Mouse (Mus musculus): ENCODE results near the gene Pidd1. TPM values are rescaled to one million over a fixed set of nuclear protein-coding genes. Genes with fewer than 3 reads are reported as not detected.

Pidd1 gene
- polyA plus RNA-seq, 1 experiment: 22.1 TPM

DNA sequence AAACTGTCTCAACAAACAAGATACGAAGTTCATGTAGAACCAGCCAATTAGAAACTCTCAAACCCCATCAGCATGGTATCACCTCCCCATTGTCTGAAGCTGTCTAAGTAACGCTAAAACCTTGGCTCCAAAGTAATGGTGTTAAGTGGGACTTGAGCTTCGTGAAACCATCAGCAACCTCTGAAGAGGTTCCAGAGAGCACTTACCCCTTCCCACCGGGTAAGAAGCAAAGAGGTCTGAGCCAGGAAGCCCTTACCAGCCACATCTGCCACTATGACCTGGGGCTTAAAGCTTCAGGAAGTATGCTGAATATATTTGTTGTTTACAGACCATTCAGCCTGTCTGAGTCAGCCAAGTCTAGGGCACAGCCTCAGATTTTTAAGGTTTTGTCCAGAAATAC lies 38.4 kb downstream of the Pidd1 start:
- Histone ChIP-seq H3K27me3 (ENCODE audit: control insufficient read depth, insufficient read depth, low read length, poor library complexity, severe bottlenecking) (no peaks in the 10 kb centered on the region), H3K27ac (ENCODE audit: insufficient read depth, low read length) (no peak overlapping the region), H3K36me3 (ENCODE audit: control insufficient read depth, insufficient read depth, low read length, poor library complexity, severe bottlenecking) (peaks cover 13% of the 10 kb centered on the region; the same call in 1 of the 2 replicates), H3K9me3 (replicated peaks; ENCODE audit: control insufficient read depth, insufficient read depth, low read length, poor library complexity, severe bottlenecking) (no peaks in the 10 kb centered on the region), H3K9ac (ENCODE audit: low read depth, poor library complexity, severe bottlenecking) (no peak overlapping the region), H3K4me1 (ENCODE audit: control insufficient read depth, insufficient read depth, low read length) (no peaks in the 10 kb centered on the region), H3K4me3 (ENCODE audit: low read depth, low read length) (no peak overlapping the region)
- TF ChIP-seq POLR2A (IDR thresholded peaks at IDR 0.05; ENCODE audit: insufficient read depth, low read length) (no peak), CTCF (IDR thresholded peaks at IDR 0.05; ENCODE audit: low read depth, low read length) (no peak), EP300 (IDR thresholded peaks at IDR 0.05; ENCODE audit: insufficient read depth, low read depth, low read length) (no peak)

- Histone ChIP-seq H3K27ac (ENCODE audit: insufficient read depth, low read length) (no peak overlapping the region), H3K36me3 (ENCODE audit: control insufficient read depth, insufficient read depth, low read length, poor library complexity, severe bottlenecking) (peaks cover 33% of the 10 kb centered on the region), H3K9me3 (replicated peaks; ENCODE audit: control insufficient read depth, insufficient read depth, low read length, poor library complexity, severe bottlenecking) (no peaks in the 10 kb centered on the region), H3K9ac (ENCODE audit: low read depth, poor library complexity, severe bottlenecking) (no peak overlapping the region), H3K4me1 (ENCODE audit: control insufficient read depth, insufficient read depth, low read length) (no peaks in the 10 kb centered on the region), H3K27me3 (ENCODE audit: control insufficient read depth, insufficient read depth, low read length, poor library complexity, severe bottlenecking) (no peaks in the 10 kb centered on the region), H3K4me3 (ENCODE audit: low read depth, low read length) (no peak overlapping the region)
- TF ChIP-seq POLR2A (IDR thresholded peaks at IDR 0.05; ENCODE audit: insufficient read depth, low read length): no peak
- TF ChIP-seq EP300 (IDR thresholded peaks at IDR 0.05; ENCODE audit: insufficient read depth, low read depth, low read length): no peak
- TF ChIP-seq CTCF (IDR thresholded peaks at IDR 0.05; ENCODE audit: low read depth, low read length): peak; percentile 99
These were observed 40.5 kb downstream of the Pidd1 start for GRCm38 (mm10) chr7:141403305-141403704.

- Histone ChIP-seq H3K9me3 (replicated peaks; ENCODE audit: control insufficient read depth, insufficient read depth, low read length, poor library complexity, severe bottlenecking) (no peaks in the 10 kb centered on the region), H3K27me3 (ENCODE audit: control insufficient read depth, insufficient read depth, low read length, poor library complexity, severe bottlenecking) (no peaks in the 10 kb centered on the region), H3K36me3 (ENCODE audit: control insufficient read depth, insufficient read depth, low read length, poor library complexity, severe bottlenecking) (peaks cover 39% of the 10 kb centered on the region), H3K4me1 (ENCODE audit: control insufficient read depth, insufficient read depth, low read length) (peaks cover 4% of the 10 kb centered on the region), H3K4me3 (ENCODE audit: low read depth, low read length) (no peak overlapping the region), H3K27ac (ENCODE audit: insufficient read depth, low read length) (no peak overlapping the region), H3K9ac (ENCODE audit: low read depth, poor library complexity, severe bottlenecking) (no peak overlapping the region)
- TF ChIP-seq CTCF (IDR thresholded peaks at IDR 0.05; ENCODE audit: low read depth, low read length) (no peak), EP300 (IDR thresholded peaks at IDR 0.05; ENCODE audit: insufficient read depth, low read depth, low read length) (no peak), POLR2A (IDR thresholded peaks at IDR 0.05; ENCODE audit: insufficient read depth, low read length) (no peak)
These were observed 48.5 kb downstream of the Pidd1 start for GRCm38 (mm10) chr7:141395348-141395747.

DNA sequence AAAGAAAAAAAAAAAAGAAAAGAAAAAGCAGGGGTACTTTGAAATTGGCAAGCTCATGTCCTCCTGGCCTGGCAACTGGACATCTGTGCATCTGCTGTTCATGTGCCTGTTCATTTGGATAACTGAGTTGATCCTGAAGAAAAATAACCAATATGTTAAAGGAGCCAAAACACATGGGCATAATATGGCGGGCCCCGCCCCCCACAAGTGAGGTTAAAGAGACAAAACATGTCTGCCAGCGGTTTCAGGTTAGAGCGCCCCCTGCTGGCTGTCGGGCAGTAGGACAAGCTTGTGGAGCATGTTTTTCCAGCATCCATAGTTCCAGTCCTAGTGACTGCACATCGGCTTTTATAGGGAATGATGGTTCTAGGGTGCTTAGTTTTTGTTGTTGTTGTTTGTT lies 49.1 kb downstream of the Pidd1 start:
- Histone ChIP-seq H3K9ac (ENCODE audit: low read depth, poor library complexity, severe bottlenecking) (no peak overlapping the region), H3K4me1 (ENCODE audit: control insufficient read depth, insufficient read depth, low read length) (peaks cover 4% of the 10 kb centered on the region), H3K27ac (ENCODE audit: insufficient read depth, low read length) (no peak overlapping the region), H3K27me3 (ENCODE audit: control insufficient read depth, insufficient read depth, low read length, poor library complexity, severe bottlenecking) (no peaks in the 10 kb centered on the region), H3K36me3 (ENCODE audit: control insufficient read depth, insufficient read depth, low read length, poor library complexity, severe bottlenecking) (peaks cover 34% of the 10 kb centered on the region), H3K4me3 (ENCODE audit: low read depth, low read length) (no peak overlapping the region), H3K9me3 (replicated peaks; ENCODE audit: control insufficient read depth, insufficient read depth, low read length, poor library complexity, severe bottlenecking) (no peaks in the 10 kb centered on the region)
- TF ChIP-seq CTCF (IDR thresholded peaks at IDR 0.05; ENCODE audit: low read depth, low read length) (peak; percentile 92), EP300 (IDR thresholded peaks at IDR 0.05; ENCODE audit: insufficient read depth, low read depth, low read length) (no peak)

DNA sequence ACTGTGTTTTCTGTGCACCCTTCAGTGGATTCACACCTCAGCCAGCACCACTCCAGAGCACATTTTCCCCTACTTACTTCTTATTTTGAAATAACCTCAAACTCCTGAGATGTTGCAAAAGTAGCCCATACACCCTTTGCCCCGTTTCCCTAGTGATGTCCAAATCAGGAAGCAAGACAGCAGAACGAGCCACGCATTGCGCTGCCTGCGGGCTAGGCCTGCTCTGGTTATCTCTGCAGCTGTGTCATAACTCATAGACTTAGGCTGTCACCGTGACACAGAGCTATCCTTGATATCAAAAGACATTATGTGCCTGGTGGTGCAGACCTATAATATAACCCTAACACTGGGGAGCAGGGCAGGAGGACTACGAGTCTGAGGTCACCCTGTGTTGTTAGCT lies 49.7 kb downstream of the Pidd1 start:
- Histone ChIP-seq H3K36me3 (ENCODE audit: control insufficient read depth, insufficient read depth, low read length, poor library complexity, severe bottlenecking) (peaks cover 29% of the 10 kb centered on the region), H3K27me3 (ENCODE audit: control insufficient read depth, insufficient read depth, low read length, poor library complexity, severe bottlenecking) (no peaks in the 10 kb centered on the region), H3K27ac (ENCODE audit: insufficient read depth, low read length) (no peak overlapping the region), H3K9me3 (replicated peaks; ENCODE audit: control insufficient read depth, insufficient read depth, low read length, poor library complexity, severe bottlenecking) (no peaks in the 10 kb centered on the region), H3K9ac (ENCODE audit: low read depth, poor library complexity, severe bottlenecking) (no peak overlapping the region), H3K4me3 (ENCODE audit: low read depth, low read length) (no peak overlapping the region), H3K4me1 (ENCODE audit: control insufficient read depth, insufficient read depth, low read length) (peaks cover 4% of the 10 kb centered on the region)
- TF ChIP-seq EP300 (IDR thresholded peaks at IDR 0.05; ENCODE audit: insufficient read depth, low read depth, low read length): no peak
- TF ChIP-seq CTCF (IDR thresholded peaks at IDR 0.05; ENCODE audit: low read depth, low read length): no peak
- no peak for TF ChIP-seq POLR2A (IDR thresholded peaks at IDR 0.05; ENCODE audit: insufficient read depth, low read length)

- Histone ChIP-seq H3K27ac (ENCODE audit: insufficient read depth, low read length) (no peak overlapping the region; the same call in 1 of the 2 replicates), H3K9ac (ENCODE audit: low read depth, poor library complexity, severe bottlenecking) (peak overlapping the region; percentile 61), H3K4me3 (ENCODE audit: low read depth, low read length) (peak overlapping the region; percentile 93), H3K36me3 (ENCODE audit: control insufficient read depth, insufficient read depth, low read length, poor library complexity, severe bottlenecking) (peaks cover 15% of the 10 kb centered on the region), H3K9me3 (replicated peaks; ENCODE audit: control insufficient read depth, insufficient read depth, low read length, poor library complexity, severe bottlenecking) (no peaks in the 10 kb centered on the region), H3K4me1 (ENCODE audit: control insufficient read depth, insufficient read depth, low read length) (peaks cover 4% of the 10 kb centered on the region), H3K27me3 (ENCODE audit: control insufficient read depth, insufficient read depth, low read length, poor library complexity, severe bottlenecking) (no peaks in the 10 kb centered on the region)
- TF ChIP-seq POLR2A (IDR thresholded peaks at IDR 0.05; ENCODE audit: insufficient read depth, low read length): no peak
- no peak for TF ChIP-seq EP300 (IDR thresholded peaks at IDR 0.05; ENCODE audit: insufficient read depth, low read depth, low read length)
- TF ChIP-seq CTCF (IDR thresholded peaks at IDR 0.05; ENCODE audit: low read depth, low read length): no peak
These were observed 51.1 kb downstream of the Pidd1 start for GRCm38 (mm10) chr7:141392552-141393222.
